Mouse (Mus musculus): ENCODE measurements around the gene Slc24a3.

Gene Slc24a3

DNA sequence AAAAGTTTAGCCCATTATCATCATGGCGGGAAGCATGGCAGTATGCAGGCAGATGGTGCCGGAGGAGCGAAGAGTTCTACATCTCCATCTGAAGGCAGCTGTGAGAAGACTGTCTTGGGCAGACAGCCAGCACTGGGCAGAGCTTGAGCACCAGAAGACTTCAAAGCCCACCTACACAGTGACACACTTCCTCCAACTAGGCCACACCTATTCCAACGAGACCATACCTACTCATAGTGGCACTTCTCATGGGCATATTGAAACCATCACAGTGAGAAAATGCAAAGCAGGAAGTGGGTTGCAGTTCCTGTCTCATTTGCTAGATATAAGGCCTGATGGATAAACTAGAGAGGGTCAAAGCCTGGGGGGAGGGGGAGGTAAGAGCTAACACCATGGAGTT is 29.5 kb downstream of the Slc24a3 start:
- DNase-seq (ENCODE audit: low read depth, low spot score) = no peak

DNA sequence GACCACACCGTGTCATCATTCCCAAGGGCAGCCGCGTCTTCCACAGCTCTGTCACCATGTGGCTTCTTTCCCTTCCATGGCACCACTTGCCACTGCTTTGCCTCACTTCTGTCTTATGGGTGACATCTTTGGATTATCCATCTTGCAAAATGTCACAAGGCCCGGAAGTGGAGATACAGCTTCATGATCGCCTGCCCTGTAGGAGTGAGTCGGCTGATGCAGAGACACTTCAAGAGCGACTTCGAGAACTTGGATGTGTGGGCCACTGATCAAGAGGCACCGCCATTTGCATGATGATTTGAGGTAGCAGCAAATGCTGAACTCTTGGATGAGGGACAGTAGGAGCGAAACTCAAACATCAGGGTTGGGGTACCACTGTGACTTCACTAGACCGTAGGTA is 46.0 kb downstream of the Slc24a3 start:
- DNase-seq (ENCODE audit: low read depth, low spot score) = no peak

DNA sequence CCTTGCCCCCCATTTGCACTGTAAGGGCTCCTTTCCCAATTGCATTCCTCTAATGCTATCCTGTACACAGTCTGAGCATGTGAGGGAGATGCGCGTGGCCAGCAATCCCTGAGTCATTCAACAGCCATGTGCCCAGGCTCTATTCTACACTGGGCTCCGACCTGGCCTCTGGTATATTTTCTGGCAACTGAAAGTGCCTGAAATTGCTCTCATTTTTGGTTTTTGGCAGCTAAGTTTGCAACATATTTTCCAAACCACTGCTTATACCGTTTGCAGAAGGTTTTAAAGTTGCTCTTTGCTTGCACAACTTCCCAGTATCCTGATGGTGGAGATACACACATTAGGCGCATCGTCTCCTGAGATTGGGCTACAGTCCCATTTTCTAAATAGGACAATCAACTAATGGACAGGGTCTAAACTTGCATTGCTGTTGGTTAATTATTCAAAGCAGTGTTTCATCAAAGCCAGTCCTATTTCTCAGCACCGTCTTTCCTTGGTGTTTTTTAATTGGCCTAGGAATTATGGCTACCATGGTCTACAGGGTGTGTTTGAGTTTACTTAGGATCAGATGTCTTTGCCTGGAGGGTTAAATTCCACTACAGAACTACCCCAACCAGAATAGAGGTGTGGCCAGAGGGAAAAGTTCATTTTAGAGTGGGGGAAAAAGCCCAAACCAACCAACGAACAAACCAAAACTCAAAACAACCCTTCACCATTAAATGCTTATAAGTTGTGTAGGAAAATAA is 46.7 kb downstream of the Slc24a3 start:
- no peak for DNase-seq (ENCODE audit: low read depth, low spot score)

DNA sequence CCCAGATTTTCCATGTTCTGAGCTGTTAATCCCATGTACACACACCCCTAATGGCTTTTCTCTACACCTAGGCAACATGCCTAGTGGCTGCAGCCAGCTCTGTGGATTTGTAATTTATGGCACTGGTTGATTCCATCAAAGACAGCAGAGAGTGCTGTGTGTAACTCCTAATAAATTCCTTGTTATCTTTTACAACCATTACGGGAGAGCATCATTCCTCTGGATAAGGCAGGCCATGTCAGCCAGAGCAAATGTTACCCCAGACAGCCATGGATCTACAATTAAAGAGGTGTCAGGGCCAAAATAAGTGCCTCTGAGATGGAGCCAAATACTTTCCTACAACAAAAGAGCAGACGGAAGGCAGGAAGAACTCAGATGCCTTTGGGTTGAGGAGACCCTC is 49.0 kb downstream of the Slc24a3 start:
- DNase-seq (ENCODE audit: low read depth, low spot score) = no peak

DNA sequence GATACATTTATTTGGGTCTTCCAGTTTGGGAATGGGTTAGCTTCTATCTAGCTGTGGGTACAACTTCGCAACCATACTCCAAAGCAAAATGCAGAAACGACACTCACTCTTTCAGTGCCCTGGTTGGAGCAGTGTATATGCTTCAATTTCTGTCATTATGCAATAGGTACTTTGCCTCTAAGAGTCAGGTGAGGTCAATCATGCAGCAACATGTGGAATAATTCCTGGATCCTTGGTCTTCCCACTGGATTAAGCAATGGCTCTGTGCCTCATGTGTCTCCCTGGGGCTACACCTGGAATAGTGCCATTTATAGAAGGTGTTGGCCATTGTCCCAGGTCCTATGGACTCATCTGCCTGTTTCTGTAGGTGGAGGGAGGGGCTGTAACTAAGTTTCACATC is 49.9 kb downstream of the Slc24a3 start:
- DNase-seq (ENCODE audit: low read depth, low spot score) = no peak

DNA sequence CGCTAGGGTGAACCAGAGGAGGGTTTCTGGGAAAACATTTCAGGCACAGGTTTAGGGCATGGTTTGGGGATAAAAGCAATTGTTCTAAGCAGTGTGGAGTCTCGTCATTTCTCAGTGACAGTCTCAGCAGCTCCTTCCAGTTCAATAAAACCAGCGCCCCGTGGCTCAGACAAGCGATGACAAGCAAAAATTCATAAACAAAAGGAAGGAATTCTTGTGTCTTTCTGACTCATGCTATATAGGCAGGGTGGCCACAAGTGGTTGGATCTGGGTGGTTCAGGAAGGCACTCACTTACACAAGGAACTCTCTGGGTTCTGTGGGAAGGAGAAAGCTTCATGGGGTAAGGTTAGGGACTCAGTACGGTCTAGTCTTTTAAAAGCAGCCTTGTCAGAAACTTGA is 51.7 kb downstream of the Slc24a3 start:
- no peak for DNase-seq (ENCODE audit: low read depth, low spot score)

DNA sequence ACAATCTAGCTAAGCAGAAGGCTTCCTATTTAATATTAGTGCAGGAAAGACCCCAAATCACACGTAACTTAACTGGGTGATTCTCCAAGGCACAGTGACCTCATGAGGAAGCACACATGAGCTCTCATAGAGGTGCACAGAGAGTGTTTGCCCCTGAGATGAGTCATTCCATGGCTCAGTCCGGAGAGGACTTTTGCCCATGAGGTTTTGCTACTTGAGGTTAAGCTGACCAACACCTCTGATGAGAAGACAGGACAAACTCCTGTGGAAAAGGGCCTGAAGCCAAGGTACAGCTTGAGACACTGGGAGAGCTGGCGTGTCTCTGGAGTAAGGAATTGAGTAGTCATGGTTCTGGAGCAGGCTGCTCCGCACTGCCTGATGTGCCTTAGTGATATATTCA is 56.1 kb downstream of the Slc24a3 start:
- no peak for DNase-seq (ENCODE audit: low read depth, low spot score)

DNA sequence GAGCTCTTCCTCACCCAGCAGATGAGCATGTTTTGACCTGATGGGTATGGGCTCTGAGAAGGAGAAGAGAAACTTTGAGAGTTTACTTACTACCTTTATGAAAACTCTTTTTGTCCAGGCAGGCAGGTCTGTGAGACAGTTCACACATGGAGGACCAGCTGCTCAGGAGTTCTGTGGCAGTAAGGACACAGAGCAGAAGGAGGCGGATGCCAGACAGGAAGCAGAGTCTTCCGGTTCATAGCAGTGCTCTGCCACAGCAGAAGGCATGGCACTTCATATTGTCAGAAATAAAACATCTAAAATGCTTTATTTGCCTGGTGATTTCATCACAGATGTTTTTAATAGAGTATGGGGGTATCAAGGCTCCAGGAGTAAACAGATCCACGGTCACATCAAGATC is 58.1 kb downstream of the Slc24a3 start:
- DNase-seq (ENCODE audit: low read depth, low spot score) = no peak

DNA sequence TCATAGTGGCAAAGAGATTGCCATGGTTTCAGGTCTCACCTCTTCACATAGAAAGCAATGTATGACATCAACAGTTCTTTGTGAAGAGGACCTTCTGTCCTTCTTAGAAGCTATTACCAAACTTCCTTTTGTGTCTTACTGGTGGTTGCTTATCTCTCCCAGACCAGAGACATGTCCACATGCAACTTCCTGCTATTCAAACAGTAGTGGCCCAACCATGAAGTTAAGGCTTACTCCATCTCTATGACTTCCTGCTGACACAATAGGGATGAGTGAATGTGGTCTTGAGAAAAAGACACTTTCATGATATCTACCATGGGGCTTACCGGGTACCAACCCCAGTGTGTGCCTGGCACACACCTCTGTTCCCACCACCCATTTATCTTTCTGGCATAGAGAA is 58.5 kb downstream of the Slc24a3 start:
- no peak for DNase-seq (ENCODE audit: low read depth, low spot score)

DNA sequence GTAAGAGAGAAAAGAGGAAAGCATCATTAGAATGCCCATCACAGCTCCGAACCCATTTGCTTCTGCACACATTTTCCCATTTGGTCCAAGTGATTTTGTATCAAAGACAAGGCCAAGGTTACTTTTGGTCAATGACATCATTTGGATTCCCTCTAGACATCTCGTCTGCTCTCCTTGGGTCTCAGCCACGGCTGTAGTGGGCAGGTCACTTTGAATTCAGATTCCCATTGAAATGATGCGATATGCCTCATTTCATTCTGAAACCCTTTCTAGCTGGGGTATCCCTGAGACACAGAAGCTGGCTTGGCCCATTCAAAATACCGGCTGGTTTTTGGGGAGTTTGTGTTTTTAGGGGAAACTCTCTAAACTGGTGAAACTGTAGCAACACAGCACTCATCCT is 59.8 kb downstream of the Slc24a3 start:
- DNase-seq (ENCODE audit: low read depth, low spot score) = no peak

DNA sequence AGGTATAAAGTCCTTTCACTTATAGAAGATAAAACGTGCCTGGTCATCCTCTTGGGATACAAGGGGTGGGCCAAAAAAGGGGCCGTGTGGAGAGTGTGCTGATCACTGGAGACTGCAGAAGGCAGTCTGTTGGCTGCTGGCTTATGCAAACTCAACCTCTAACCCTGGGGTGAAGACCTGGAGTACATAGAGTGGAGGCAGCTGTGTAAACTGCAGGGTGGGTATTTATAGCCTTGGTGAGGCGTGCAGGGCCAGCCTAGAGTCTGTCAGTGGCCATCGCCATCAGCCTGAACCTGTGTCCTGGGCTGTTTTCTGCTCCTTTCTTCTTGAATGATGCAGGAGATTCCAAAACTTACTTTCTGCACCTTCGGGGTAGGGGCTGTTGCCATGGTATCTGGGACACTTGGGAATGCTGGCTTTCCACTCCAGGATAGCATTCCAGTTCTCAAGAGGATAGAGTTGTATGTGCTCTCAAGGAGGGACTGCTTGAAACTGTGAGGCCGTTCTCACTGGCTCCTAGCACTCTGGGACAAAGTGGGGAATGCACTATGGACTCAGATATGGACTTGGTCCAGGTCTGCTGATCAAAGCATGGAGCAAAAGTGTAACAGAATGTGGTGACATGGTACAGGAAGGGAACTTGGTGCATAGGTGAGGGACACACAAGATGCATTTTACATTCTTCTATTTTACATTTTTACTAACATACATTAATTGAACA is 65.4 kb downstream of the Slc24a3 start:
- no peak for DNase-seq (ENCODE audit: low read depth, low spot score)

DNA sequence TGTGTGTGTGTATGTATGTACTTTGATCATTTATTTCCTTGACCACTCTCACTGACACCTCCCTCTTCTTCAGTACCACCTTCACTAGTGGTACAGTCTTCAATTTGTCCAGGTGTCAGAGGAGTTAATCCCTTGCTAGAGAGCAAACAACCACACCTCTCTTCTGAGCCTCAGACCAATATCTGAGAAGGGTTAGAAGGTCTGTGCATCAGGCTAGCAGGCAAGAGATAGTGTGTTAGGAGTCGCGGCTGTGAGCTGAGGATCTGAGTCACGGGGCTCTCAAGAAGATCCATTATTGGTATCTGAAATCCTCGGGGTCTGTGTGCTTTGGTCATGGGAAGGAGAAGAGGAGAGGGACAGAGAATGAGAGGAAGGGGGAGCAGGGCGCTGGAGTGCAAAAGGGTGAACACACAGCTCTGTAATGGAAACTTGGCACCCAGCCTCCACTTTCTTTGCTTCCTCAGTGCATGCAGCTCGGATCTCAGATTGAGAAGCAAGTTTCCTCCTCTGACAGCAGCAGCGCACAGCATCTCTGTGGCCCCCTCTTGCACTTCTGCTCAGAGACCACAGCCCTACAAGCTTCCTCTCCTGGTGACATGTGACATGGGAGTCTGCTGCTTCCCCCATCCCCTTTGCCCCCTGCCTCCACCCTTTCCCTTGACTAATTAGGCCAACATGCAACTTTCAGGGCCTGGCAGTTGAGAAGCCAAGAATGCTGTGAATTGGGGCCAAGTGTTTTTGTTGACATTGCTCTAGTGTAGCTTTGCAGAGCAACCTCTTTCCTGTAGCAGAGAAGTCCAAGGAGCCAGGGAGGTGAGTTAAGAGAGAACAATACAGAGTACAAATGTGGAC is 66.2 kb downstream of the Slc24a3 start:
- DNase-seq (ENCODE audit: low read depth, low spot score) = no peak

DNA sequence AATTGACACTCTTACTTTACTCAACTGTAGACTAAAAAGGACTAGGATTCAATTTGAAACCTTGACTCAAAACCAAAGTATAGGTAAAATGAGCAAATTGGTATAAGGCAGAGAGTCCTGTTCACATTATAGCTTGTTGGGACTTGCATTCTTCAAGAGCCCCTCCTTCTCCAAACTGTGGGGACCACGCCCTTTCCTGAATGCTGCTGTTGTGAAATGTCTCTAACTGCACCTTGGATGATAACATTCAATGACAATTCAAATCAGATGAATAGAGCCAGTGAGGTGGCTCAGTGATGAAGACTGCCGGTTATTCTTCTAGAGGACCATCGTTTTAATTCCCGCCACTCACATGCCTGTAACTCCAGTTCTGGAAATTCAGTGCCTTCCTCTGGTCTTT is 78.8 kb downstream of the Slc24a3 start:
- DNase-seq (ENCODE audit: low read depth, low spot score) = no peak

DNA sequence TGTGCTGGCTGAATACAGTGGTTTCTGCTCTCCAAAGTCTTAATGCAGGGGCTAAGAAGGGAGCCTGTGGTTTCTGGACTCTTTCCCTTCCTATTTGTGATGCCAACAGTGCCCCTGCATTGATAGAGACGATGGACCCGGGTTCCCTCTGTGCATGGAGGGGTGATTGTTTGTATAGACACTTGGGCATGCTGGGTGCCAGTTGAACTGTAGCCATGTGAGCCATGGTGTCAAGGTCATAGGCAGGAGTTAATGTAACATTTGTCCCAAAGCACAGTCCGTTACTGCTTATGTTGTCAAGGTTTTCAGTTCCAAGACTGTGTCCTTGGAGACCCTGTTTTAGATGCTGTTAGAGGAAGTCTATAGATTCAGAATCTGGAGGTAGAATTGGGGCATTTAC is 80.6 kb downstream of the Slc24a3 start:
- no peak for DNase-seq (ENCODE audit: low read depth, low spot score)

DNA sequence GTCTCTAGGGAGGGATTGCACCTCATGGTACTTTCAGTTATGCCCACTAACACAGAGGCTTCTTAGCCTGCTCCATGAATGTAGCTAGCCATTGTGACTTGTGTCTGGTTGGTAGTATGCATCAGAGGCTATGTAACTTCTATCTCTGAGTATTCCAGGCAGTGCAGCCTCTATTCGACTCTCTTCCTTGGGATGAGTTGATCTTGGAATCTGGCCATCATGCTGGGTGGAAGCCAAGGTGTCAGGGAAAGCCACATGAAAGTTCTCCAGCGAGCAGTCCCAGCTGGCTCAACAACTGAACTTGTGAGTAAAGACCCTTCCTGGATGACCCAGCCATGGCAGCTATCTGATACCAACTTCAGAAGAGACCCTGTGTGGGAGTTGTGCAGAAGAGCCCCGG is 89.8 kb downstream of the Slc24a3 start:
- DNase-seq (ENCODE audit: low read depth, low spot score) = no peak

DNA sequence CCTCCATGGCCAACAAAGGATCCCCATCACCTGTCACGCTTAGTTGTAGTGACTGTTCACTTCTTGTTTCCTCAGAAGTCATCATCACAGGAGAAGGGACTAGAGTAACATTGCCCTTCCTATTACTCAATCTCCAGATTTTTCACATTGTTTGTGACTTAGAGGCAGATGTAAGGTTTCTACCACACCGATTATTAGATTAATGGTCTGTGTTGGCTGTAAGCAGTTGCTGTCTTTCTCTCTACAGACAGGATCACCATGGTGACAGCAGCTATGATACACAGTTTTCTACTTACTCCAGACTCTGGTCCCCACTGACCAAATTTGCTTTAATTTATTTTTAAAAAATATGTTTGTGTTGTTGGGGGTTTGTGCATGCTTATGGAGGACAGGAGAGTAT is 90.3 kb downstream of the Slc24a3 start:
- no peak for DNase-seq (ENCODE audit: low read depth, low spot score)

DNA sequence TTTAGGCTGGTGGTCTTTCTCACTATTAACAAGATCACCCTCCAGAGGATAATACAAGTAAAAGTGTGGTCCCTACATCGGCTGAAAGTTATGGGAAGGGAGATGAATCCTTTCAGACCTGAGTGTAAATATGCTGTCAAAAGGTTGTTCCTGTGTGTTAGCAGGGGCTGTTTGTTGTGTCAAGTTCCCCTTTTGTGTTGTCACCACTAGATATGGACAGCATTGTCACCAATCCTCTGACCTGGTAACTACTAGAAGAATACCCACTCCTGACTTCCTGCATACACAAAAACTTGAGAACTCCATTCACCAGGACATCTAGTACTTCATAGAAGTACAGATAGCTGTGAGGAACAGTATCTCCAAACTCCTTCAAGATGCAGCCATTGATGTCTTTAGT is 93.0 kb downstream of the Slc24a3 start:
- no peak for DNase-seq (ENCODE audit: low read depth, low spot score)

DNA sequence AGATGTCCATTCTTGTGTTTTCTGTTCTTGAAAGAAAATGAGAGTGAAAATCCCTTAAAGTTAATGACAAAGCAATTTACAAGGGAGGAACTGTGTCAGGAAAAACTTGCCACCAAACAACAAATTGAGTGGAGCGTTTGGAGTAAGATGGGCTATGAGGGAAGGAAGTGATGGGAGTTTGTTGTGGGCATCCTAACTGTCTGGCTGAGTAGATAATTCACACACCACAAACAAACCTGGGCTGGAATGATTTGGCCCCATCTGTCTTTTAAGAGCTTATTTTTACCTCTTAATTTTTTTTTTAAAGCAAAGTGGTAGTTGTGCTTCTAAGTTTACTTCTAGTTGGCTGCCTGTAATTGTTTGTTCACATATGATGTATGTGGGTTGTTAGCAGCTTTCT is 94.6 kb downstream of the Slc24a3 start:
- DNase-seq (ENCODE audit: low read depth, low spot score) = no peak

DNA sequence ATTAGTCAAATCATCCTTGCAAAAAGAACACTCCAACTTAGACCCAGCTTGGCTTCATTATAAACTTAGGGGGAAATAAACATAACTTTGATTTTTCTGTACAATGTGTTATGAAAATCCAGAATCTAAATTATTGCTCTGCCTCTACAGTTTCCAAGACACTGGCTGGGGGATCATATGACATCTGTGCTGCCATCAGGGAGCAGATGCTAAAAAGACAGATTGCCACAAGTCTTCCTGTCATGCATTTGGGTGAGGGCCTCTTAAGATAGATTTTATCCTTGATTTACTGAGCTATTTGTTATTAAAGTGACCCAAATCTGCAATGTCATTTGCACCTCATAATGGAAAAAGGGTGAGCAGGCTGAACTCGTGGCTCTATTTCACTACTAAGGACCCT is 99.2 kb downstream of the Slc24a3 start:
- no peak for DNase-seq (ENCODE audit: low read depth, low spot score)

DNA sequence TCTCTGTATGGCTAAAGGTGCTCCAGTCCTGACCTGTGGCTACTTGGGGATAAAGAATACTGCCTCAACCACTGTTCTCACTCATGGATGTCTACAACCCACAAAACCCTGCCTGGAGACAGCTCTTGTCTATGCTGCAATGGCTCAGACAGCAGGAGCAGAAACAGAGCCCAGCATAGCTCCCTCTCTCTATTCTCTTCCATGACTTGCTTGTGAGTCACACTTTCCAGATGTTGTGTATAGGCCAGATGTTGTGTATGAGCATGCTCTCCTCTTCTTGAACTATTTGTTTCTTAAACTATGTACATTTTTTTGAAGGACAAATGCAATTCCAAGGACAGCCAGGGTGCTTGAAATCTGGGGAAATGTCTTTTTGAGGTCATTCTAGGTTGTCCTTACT is 101.4 kb downstream of the Slc24a3 start:
- DNase-seq (ENCODE audit: low read depth, low spot score) = no peak

DNA sequence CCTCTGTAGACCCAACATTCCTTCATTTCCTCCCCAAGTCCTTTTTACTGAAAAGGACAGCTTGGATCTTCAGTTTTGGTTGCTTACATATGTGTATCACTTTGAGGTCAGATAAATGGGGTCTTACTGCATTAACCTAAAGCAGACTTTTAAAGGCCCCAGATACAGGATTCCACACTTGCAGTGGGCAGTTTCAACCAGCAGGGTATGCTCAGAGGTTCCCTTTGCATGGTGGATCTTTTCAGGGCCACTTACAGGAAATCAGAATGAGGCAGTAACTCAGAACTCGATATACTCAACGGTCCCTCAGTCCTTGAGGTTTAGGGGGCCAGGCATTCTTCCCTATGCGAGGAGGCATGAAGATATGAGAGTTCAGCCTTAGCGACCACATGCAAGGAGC is 101.9 kb downstream of the Slc24a3 start:
- no peak for DNase-seq (ENCODE audit: low read depth, low spot score)

DNA sequence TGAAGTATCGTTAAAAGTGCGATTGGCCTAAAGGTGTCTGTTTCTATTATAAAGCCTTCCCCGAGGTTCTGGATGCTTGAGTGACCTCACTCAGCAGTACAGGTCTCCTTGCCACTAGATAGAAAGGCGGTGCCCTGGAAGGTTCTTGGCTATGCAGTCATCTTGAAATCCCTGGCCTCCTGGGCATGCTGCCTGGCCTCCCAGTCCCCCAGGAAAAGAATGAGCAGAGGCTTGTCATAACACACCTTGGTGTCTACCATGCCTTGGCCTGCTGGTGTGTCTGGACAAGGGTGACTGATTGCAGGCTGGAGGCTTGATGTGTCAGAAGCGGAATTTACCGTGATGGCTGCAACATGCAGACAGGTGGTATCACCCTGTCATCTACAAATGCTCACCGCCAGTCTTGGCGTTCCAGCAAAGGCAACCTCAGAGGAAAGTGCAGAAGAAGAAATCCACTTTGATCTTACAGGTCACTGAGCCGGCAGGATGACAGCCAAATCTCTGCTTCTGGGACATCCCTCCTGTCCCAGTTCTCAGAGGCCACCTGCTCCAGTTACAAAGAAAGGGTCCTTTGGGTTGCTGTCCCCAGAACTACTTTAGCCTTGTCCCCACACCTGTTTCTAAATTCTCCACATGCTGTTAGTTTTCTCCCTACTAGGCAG is 106.6 kb downstream of the Slc24a3 start:
- no peak for DNase-seq (ENCODE audit: low read depth, low spot score)
